Mouse (Mus musculus) adrenal gland, postnatal 25 days (tissue): ENCODE results near the gene Zc3h12c. TPM values are rescaled to one million over a fixed set of nuclear protein-coding genes. Genes with fewer than 3 reads are reported as not detected.
"Not testable (repeated sequence)": the region's sequence is repeated elsewhere in the genome, so short reads cannot be mapped to it uniquely, and the experiment has no call there.

Experiments used
- DNase-seq: peaks from one replicate; pipeline ENCODE4 v3.0.0; 2021; ENCODE audit warnings: mixed read lengths
- microRNA-seq, 2 experiments: library from miRNA; unstranded; fragments of <30 nt; microRNA quantifications; one replicate each; pipeline ENCODE4 v1.2.0; 2021
- total RNA-seq: library from RNA; stranded (reverse); gene quantifications from 2 replicates; pipeline ENCODE4 v1.2.3, GENCODE M21; 2021

The Zc3h12c gene
- total RNA-seq, 1 experiment from 2014 or later: 19.5 TPM

DNA sequence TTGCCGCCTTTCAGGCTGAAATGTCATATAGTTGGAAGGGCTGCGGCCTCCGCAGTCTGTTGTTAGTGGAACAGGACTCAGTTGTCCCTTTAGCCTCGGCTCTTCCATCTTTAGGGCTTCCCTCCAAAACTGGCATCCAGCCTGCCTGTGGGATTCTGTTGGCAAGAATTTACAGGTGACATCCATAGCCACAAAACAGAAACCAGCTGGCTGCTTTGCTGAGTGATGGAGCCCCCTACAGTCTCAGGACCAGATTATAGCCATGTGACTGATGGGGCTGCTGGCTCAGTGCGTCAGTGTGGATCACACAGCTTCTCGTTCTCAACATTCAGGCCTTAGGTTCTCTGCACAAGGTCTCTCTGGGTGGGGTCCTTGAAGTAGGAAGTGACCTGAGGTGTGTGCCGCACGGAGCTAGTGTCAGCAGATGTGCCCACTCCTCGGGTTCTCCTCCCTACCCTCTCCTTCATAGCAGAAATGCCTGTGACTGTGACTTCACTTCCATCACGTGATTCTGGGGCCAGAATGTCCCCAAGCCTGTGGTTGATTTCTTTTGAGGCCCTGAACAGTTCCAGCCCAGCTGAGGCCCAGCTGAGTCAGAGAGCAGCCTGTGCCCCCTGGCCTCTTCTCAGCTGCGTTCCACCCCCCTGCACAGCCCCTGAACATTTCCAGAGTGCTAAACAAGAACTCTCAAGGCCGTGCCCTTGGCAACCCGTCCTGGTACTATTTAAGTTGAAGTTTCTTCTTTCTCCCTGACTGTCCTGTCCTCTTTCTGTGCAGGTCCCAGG, 66.1 kb downstream of the Zc3h12c start:
- peak; percentile 62 for DNase-seq

DNA sequence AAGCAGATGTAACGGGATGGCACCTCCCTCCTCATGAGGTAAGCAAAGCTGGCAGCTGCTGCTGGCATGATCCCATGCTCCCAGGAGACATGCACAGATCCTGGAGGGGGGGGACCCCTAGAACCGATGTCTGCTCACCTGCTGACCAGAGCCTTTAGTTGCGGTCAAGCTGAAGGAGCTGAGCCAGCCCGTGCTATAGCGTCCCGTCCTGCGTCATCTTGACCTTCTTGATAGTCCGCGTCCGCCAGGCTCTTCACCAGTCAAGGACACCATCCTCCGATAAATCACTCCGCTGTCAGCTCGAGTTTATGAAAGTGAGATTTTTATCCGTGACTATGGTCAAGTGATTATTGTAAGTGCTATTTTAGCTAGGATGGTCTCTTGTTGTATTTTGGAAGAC, 67.9 kb downstream of the Zc3h12c start:
- peak; percentile 52 for DNase-seq

DNA sequence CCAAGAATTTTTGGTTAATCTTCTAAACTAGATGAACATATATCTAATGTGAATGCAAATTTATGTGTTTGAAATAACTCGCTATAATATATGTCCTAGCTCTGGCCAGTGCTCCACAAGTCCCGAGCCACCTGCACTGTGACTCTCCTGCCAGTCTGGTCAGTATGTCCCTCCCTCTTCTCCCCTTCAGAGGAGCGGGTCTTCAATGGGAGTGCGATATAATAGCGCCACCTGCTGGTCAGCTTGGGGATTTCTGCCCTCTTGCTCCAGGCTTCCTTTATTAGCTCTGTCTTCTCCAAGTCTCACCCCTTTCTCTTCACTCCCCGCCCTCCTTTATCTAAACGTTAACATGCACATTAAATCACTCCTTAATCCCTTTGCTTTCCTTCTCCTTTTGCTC, 69.8 kb downstream of the Zc3h12c start:
- peak; percentile 84 for DNase-seq

DNA sequence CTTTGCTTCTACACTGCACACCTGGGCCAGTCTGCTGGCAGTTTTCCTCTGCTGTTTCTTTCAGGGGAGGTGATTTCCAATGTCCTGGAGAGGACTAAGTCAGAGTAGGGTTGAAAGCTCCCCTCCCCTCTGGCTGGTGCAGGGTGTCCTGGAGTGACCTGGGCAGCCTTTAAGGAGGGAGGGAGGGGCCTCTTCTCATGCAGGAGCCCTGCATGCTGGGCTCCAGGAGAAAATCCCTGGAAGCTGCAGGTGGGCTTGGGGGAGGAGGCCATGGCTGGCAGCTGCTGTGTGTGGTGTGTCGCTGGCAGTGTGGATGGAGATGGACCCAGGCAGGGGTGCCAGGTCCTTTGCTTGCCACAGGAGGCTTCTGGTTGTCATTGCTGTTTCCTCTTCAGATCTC, 71.0 kb downstream of the Zc3h12c start:
- DNase-seq: no peak

DNA sequence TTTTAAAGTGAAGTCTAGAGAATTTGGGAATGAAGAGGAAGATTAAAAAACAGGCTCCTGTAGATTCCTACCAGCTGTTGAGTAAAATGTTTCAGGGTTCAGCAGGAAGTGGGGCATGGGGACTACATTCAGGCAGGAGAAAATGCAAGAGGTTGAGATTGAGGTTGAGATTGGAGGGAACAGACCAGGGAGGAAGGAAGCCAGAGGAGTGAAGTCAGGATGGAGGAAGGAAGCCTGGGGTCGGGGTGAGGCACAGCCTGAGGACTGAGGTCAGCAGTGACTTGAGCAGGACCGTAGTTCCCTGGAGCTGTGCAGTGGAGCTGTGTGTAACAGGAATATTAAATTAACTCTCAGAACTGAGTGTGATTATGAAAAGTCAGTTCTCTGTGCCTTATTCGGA, 72.7 kb downstream of the Zc3h12c start:
- no peak for DNase-seq

DNA sequence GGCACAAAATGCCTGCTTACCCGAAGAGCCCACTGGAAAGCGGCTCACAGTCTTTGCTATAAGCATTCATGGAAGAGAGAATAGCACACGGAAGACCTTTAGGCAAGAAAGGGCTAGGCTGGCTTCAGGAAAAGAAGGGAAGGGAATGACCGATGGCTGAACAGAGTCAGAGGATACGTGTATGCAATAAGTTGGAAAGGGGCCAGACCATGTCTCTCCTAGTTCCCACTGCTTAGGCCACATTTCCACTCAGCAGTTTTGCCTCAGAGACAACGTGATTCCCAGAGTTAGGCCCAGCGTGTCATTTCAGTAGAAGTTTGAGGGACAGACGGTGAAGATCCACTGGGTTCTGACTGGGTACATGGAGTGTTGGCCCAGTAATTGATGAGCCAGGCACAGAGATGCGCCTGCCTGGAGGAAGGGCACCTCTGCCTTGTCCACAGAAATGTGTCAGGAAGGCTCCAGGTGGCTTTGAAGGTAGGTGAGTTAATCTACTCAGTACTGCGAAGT, 73.8 kb downstream of the Zc3h12c start:
- DNase-seq: no peak

DNA sequence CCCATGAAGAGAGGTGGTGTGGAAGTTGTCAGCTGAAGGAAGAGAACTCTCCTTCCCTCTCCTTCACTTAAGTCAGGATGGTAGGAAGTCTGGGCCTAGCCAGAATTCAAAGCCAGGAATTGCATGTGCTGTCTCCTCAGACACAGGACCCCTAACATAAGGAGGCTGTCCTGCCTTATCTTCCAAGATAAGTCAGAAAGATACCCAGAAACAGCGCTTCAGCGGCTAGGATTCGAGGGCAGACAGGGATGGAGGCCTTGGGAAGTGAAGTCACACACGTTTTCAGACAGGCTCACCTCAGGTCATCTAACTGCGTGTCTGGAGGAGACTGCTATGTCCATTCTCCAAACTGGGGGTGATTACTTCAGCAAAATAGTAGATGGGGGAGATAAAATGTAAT, 74.4 kb downstream of the Zc3h12c start:
- no peak for DNase-seq

DNA sequence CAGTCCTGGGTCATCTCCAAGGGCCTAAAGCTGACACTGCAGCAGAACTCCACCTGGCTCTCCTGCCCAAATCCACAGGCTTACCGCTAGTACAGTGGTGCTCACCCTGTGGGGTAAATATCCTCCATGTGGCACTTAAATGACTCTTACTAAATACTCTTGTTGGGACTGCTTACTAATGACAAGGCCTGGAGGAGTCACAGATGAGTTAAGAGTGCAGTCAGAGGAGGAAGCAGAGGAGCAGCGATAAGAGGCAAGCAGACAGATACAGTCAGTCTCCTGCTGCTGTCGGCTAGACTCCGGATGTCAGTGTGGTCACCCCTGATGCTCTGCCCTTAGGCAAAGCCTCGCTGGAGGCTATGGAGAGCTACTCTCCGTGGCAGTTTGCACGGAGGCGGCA, 75.3 kb downstream of the Zc3h12c start:
- no peak for DNase-seq

DNA sequence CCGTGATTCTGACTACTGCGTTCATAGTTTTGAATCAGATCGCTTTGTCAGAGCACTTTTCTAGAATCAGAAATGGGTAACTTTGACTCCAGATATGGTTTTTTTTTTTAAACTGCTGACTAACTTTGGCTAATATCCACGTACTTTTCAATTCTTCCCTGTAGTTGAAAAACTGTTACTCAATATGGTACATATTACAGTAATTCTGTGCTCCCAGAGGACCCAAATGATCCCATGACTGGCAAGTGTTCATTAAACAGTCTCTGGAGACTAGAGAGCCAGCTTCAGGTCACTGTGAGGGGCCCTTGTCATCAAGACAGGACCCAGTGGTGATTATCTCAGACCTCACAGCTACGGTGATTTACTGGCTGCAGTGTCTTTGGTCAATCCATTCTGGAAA, 76.1 kb downstream of the Zc3h12c start:
- DNase-seq: no peak

DNA sequence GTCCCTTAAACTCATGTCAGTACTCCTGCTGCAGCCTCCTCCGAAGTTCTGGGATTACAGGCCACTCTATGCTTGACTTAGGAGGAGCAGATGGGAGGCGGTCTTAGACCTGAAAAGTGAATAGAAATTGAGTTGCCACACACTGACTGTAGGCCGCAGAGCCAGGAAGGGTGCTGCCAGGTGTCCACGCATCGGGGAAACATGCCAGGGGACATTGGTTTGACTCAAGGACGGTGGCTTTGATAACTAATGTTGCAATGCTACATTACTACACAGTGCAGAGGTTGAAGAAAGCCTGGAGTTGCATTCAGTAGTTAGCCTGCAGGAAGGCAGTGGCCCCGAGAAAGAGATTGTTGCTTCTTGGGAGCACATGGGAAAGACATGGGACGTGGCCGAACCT, 76.6 kb downstream of the Zc3h12c start:
- peak; percentile 72 for DNase-seq

DNA sequence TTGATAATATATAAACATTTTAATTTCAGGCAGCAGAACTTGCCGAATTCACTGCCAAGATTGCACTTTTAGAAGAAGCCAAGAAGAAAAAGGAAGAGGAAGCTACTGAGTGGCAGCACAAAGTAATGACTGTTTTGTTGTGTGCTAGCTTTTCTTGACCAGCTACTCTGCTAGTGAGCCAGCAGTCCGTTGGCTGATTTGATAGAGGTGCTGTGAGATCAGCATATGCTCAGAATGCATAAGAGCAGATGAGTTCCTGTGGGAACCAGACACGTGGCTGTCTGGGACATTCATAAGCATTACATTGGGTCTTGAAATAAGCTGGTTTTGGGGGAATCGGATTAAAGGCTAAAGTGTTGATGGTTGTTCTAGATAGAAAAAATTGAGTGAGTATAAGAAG, 86.0 kb downstream of the Zc3h12c start:
- DNase-seq: no peak

DNA sequence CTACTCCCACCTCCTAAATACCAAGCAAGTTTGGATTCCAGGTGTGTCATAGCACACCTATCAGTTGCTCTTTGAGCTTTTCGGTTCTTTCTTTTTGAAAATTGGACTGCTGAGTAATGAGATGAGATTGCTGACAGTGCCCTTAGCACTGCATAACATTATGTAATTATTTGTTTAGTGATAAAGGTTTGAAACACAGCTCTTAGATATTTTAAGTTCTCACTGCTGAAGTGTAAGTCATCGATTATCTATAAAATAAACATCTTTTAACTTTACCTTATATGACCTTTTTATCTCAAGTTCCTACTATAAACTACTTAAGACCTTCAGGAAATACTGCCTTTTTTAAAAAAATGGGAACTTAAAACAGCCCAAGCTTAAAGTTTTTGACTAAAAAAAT, 86.4 kb downstream of the Zc3h12c start:
- no peak for DNase-seq

DNA sequence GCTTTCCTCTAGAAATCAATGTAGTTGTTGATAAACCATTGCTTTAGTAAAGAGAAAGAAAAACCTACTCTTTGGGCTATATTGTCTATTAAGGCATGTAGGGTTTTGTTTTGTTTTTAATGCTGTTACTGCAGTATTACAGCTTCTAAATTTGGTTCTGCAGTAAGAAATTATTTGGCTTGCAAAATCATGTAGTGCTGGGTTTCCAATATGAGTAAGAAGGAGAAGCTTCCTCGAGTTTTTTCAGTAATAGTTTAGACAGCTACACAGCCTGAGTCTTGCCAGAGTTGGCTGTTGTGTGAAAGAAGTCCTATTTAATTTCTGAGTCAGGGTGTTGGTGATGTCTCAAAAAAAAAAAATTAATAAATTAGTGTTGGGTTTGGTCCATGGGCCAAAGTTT, 90.7 kb downstream of the Zc3h12c start:
- DNase-seq: no peak

DNA sequence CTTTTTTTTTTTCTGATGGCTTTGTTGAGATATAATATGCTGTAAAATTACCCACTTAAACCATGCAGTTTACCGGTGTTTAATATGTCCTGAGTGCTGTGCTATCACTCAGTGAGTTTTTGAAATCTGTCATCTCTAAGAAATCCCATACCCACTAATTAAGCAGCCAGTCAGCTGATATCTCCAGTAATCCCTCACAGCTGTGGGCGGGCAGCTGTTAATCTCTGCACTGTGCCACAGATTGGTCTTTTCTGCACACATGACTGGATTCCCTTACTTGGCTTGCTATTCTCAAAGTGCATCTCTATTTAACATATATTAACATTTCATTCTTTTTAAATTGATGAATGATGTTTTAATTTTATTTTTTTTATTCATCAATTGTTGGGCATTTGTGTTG, 92.3 kb downstream of the Zc3h12c start:
- DNase-seq: no peak

DNA sequence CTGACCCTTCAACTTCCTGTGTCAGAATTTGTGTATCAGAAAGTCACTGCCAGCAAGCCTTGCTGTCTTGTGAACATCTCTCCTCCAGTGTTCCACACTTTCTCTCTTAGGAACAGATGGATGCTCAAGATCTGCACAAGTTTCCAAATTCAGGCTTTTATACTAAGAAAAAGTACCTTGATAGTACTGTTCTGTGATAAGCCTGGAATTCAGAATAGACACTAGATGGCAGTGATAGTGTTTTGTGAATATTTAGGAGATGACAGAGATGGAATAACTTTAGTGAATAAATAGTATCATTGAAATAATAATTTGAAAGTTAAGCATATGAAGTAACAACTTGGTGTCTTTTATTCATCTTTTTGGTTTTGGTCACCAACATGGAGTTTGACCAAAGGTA, 96.2 kb downstream of the Zc3h12c start:
- DNase-seq: no peak

DNA sequence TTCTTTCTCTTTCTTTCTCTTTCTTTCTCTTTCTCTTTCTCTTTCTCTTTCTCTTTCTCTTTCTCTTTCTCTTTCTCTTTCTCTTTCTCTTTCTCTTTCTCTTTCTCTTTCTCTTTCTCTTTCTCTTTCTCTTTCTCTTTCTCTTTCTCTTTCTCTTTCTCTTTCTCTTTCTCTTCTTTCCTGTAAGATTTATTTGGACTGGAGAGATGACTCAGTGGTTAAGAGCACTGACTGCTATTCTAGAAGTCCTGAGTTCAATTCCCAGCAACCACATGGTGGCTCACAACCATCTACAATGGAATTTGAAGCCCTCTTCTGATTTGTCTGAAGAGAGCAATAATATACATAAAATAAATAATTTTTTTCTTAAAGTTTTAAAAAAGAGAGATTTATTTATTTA, 97.0 kb downstream of the Zc3h12c start:
- DNase-seq: not testable (repeated sequence)

DNA sequence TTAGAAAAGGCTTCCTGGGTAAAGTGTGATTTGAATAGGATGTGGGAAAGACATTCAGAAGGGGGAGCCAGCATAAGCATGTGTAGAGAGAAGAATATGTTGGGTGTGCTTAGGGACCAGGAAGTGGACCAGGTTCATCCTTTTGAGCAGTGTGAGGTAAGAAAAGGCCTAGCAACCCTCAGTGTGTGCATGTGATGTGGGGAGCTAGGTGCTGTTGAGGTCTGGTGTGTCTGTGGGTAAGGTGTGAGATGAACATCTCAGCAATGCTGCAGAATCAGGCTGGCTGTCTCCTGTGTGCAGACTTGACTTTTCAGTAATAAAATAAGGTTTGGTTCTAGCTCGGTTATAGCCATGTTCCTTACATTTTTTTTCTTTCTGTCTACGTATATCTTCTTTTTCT, 98.3 kb downstream of the Zc3h12c start:
- no peak for DNase-seq

Small RNA genes within 50 kb of the gene (microRNA-seq; reads per million reads assigned to microRNA genes)
- gene Gm27686: 0 reads per million in 2 experiments
- 0 reads per million in 2 experiments for gene Mir6244

Other genes with a start within 250 kb of the Zc3h12c start
- gene Fdx1, start 205.0 kb downstream of the Zc3h12c start, total RNA-seq: 1,622 and 2,124 TPM in 2 replicates
- 126 and 139 TPM in 2 replicates for gene Rdx, start 121.4 kb downstream of the Zc3h12c start, total RNA-seq